Mouse (Mus musculus): ENCODE results near the gene Hectd3. TPM values are rescaled to one million over a fixed set of nuclear protein-coding genes. Genes with fewer than 3 reads are reported as not detected.

Gene Hectd3
- 25.1 and 25.7 TPM in 2 replicates for polyA plus RNA-seq (2015; fragmentation: Nextera tagmentation; extraction: Ambion mirVana)

DNA sequence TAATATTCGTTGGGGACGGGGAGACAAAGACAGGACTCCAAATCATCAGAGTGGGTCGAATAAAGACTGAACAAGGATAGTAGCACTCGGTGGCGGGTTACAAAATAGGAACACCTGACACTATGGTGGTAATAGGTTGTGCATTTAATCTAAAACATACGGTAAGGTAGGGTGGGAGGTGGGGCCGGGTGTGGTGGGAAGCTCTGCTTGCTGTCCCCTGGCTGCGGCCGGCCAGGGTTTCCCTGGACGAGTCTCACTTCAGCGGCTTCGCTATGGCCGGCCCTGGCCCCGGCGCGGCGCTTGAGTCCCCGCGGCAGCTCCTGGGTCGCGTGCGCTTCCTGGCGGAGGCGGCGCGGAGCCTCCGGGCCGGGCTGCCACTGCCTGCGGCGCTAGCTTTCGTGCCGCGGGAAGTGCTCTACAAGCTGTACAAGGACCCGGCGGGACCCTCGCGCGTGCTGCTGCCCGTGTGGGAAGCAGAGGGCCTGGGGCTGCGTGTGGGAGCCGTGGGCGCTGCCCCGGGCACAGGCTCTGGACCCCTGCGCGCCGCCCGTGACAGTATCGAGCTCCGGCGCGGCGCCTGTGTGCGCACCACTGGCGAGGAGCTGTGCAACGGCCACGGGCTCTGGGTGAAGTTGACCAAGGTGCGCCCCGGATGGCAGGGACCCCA, at the start of gene Hectd3:
TSS of gene Hectd3 (plus strand) at position 187 of the 667 bp plus-strand sequence.
- peak within 1 kb of the TSS; percentile 98 for H3K27ac ChIP-seq (ENCODE audit: low read depth, low read length)
- H3K36me3 ChIP-seq (ENCODE audit: control insufficient read depth, insufficient read depth) = peaks cover 43% of the 10 kb centered on the region
- H3K4me3 ChIP-seq (ENCODE audit: low read depth, low read length) = peak within 1 kb of the TSS; percentile 96
- H3K4me1 ChIP-seq (replicated peaks; ENCODE audit: control insufficient read depth, insufficient read depth, low read length) = peaks cover 4% of the 10 kb centered on the region
- H3K4me2 ChIP-seq (replicated peaks; ENCODE audit: low read depth) = peak within 1 kb of the TSS; percentile 95
- peak within 1 kb of the TSS; percentile 88 for H3K9ac ChIP-seq (ENCODE audit: low read depth, low read length)
- no peaks in the 10 kb centered on the region for H3K9me3 ChIP-seq (ENCODE audit: control insufficient read depth)
- WGBS = under 1% methylated on average over 58 of the region's 58 CpGs
- peak; percentile 55 for ATAC-seq
- H3K27me3 ChIP-seq (replicated peaks; ENCODE audit: control insufficient read depth, insufficient read depth, low read length) = no peaks in the 10 kb centered on the region
- peak; percentile 25 for TF ChIP-seq CTCF (IDR thresholded peaks at IDR 0.05; ENCODE audit: low read depth)

- H3K27ac ChIP-seq (ENCODE audit: low read depth, low read length) = no peak overlapping the region
- no peak for ATAC-seq
- no peak overlapping the region for H3K9ac ChIP-seq (ENCODE audit: low read depth, low read length)
- H3K36me3 ChIP-seq (ENCODE audit: control insufficient read depth, insufficient read depth) = no peaks in the 10 kb centered on the region
- H3K4me2 ChIP-seq (replicated peaks; ENCODE audit: low read depth) = no peak overlapping the region
- no peaks in the 10 kb centered on the region for H3K27me3 ChIP-seq (replicated peaks; ENCODE audit: control insufficient read depth, insufficient read depth, low read length)
- 45% methylated on average over 1 of the region's 1 CpGs for WGBS
- peak; percentile 52 for TF ChIP-seq CTCF (IDR thresholded peaks at IDR 0.05; ENCODE audit: low read depth)
- H3K9me3 ChIP-seq (ENCODE audit: control insufficient read depth) = no peaks in the 10 kb centered on the region
- no peak overlapping the region for H3K4me3 ChIP-seq (ENCODE audit: low read depth, low read length)
- no peaks in the 10 kb centered on the region for H3K4me1 ChIP-seq (replicated peaks; ENCODE audit: control insufficient read depth, insufficient read depth, low read length)
These were observed 43.5 kb upstream of the Hectd3 start for GRCm38 (mm10) chr4:116951642-116952041.

GRCm38 (mm10) chr4:116954951-116955350, 40.2 kb upstream of the Hectd3 start:
- Histone ChIP-seq H3K4me2 (replicated peaks; ENCODE audit: low read depth) (no peak overlapping the region), H3K27me3 (replicated peaks; ENCODE audit: control insufficient read depth, insufficient read depth, low read length) (no peaks in the 10 kb centered on the region), H3K4me3 (ENCODE audit: low read depth, low read length) (no peak overlapping the region), H3K27ac (ENCODE audit: low read depth, low read length) (no peak overlapping the region), H3K9ac (ENCODE audit: low read depth, low read length) (no peak overlapping the region), H3K9me3 (ENCODE audit: control insufficient read depth) (no peaks in the 10 kb centered on the region), H3K36me3 (ENCODE audit: control insufficient read depth, insufficient read depth) (no peaks in the 10 kb centered on the region), H3K4me1 (replicated peaks; ENCODE audit: control insufficient read depth, insufficient read depth, low read length) (no peaks in the 10 kb centered on the region)
- WGBS = 88% methylated on average over 7 of the region's 7 CpGs
- no peak for TF ChIP-seq CTCF (IDR thresholded peaks at IDR 0.05; ENCODE audit: low read depth)
- ATAC-seq = no peak

DNA sequence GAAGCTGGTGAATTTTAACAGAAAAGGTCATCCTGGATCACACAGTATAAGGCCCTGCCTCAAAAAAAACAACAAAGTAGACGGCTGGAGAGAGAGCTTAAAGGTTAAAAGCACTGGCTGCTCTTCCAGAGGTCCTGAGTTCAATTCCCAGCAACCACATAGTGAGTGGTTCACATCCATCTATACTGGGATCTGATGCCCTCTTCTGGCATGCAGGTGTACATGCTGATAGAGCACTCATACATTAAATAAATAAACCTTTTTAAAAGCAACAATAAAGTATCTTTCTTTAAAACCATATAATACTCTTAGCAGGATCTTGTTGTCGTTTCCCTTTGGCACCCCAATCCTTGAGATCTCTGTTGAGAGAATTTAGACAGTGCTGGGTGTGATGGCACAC, 18.6 kb upstream of the Hectd3 start:
- H3K4me1 ChIP-seq (replicated peaks; ENCODE audit: control insufficient read depth, insufficient read depth, low read length) = no peaks in the 10 kb centered on the region
- no peak overlapping the region for H3K9ac ChIP-seq (ENCODE audit: low read depth, low read length)
- no peaks in the 10 kb centered on the region for H3K27me3 ChIP-seq (replicated peaks; ENCODE audit: control insufficient read depth, insufficient read depth, low read length)
- ATAC-seq = no peak
- H3K4me3 ChIP-seq (ENCODE audit: low read depth, low read length) = no peak overlapping the region
- WGBS = 72% methylated on average over 2 of the region's 2 CpGs
- H3K27ac ChIP-seq (ENCODE audit: low read depth, low read length) = no peak overlapping the region
- peaks cover 8% of the 10 kb centered on the region; the same call in 1 of the 2 replicates for H3K36me3 ChIP-seq (ENCODE audit: control insufficient read depth, insufficient read depth)
- no peaks in the 10 kb centered on the region for H3K9me3 ChIP-seq (ENCODE audit: control insufficient read depth)
- H3K4me2 ChIP-seq (replicated peaks; ENCODE audit: low read depth) = no peak overlapping the region
- TF ChIP-seq CTCF (IDR thresholded peaks at IDR 0.05; ENCODE audit: low read depth) = peak; percentile 45

DNA sequence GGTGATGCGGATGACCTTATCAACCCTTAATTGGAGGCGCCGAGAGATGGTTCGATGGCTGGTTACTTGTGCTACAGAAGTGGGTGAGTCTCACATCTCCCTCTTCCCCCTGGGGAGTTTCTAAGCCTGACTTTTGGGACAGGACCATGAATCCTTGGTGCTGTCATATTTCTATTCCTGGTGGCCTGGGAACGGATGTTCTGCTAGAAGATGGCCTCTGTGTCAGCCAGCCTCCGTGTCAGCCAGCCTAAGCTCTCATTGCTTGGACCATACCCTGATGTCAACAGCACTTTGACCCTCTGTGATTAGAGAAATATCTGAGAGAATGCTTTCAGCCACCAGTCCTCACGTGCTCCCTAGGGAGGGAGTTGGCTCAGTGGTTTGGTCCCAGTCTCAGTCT, 9.4 kb upstream of the Hectd3 start:
- ATAC-seq = no peak
- Histone ChIP-seq H3K4me1 (replicated peaks; ENCODE audit: control insufficient read depth, insufficient read depth, low read length) (0 out of 2 replicates have a peak, but pooled peaks cover 5% of the 10 kb centered on the region), H3K9me3 (ENCODE audit: control insufficient read depth) (no peaks in the 10 kb centered on the region), H3K9ac (ENCODE audit: low read depth, low read length) (no peak overlapping the region), H3K27me3 (replicated peaks; ENCODE audit: control insufficient read depth, insufficient read depth, low read length) (no peaks in the 10 kb centered on the region), H3K4me3 (ENCODE audit: low read depth, low read length) (no peak overlapping the region), H3K27ac (ENCODE audit: low read depth, low read length) (no peak overlapping the region), H3K4me2 (replicated peaks; ENCODE audit: low read depth) (no peak overlapping the region), H3K36me3 (ENCODE audit: control insufficient read depth, insufficient read depth) (peaks cover 18% of the 10 kb centered on the region)
- TF ChIP-seq CTCF (IDR thresholded peaks at IDR 0.05; ENCODE audit: low read depth) = no peak
- WGBS = 78% methylated on average over 7 of the region's 7 CpGs

DNA sequence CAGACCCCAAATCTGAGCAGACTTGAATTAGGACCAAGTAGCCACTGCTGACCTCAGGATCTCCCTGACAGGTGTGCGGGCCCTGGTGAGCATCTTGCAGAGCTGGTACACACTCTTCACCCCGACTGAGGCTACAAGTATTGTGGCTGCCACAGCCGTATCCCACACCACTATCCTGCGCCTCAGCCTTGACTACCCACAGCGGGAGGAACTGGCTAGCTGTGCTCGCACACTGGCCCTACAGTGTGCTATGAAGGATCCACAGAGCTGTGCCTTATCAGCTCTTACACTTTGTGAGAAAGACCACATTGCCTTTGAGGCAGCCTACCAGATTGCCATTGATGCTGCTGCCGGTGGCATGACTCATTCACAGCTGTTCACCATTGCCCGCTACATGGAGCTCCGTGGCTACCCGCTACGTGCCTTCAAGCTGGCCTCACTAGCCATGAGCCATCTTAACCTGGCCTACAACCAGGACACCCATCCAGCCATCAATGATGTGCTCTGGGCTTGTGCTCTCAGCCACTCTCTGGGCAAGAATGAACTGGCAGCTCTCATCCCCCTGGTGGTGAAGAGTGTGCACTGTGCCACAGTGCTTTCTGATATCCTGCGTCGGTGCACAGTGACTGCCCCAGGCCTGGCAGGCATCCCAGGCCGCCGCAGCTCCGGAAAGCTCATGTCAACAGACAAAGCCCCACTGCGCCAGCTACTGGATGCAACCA, 8.6 kb upstream of the Hectd3 start:
- no peak overlapping the region for H3K27ac ChIP-seq (ENCODE audit: low read depth, low read length)
- ATAC-seq = peak; percentile 56
- H3K9ac ChIP-seq (ENCODE audit: low read depth, low read length) = no peak overlapping the region; the same call in 1 of the 2 replicates
- H3K36me3 ChIP-seq (ENCODE audit: control insufficient read depth, insufficient read depth) = peaks cover 21% of the 10 kb centered on the region
- H3K27me3 ChIP-seq (replicated peaks; ENCODE audit: control insufficient read depth, insufficient read depth, low read length) = no peaks in the 10 kb centered on the region
- peak; percentile 89 for TF ChIP-seq CTCF (IDR thresholded peaks at IDR 0.05; ENCODE audit: low read depth)
- no peaks in the 10 kb centered on the region for H3K9me3 ChIP-seq (ENCODE audit: control insufficient read depth)
- no peak overlapping the region for H3K4me2 ChIP-seq (replicated peaks; ENCODE audit: low read depth)
- H3K4me1 ChIP-seq (replicated peaks; ENCODE audit: control insufficient read depth, insufficient read depth, low read length) = 0 out of 2 replicates have a peak, but pooled peaks cover 5% of the 10 kb centered on the region
- 63% methylated on average over 17 of the region's 17 CpGs for WGBS
- no peak overlapping the region for H3K4me3 ChIP-seq (ENCODE audit: low read depth, low read length)

Measured in intestine, postnatal 0 days (tissue).